Mouse (Mus musculus): ENCODE measurements at regions not wholly inside any gene's neighbourhood (a gene's known extent, or its start where the extent isn't known, plus 50 kb on each side); places are given as distances from the start of the nearest gene placed in this dataset.
"Not testable (repeated sequence)": the region's sequence is repeated elsewhere in the genome, so short reads cannot be mapped to it uniquely, and the experiment has no call there.

GRCm38 (mm10) chr2:168424277-168425099 is 143.0 kb upstream of the Kcng1 start:
- intact Hi-C loops (cut with DNase I) = no loop called here
- DNase-seq = no peak

GRCm38 (mm10) chr2:168423551-168423950 is 142.0 kb upstream of the Kcng1 start:
- DNase-seq = peak; percentile 46
- intact Hi-C loops (cut with DNase I) = no loop called here

- DNase-seq = no peak
- intact Hi-C loops (cut with DNase I) = no loop called here
Measured at GRCm38 (mm10) chr2:168415140-168415539, 133.6 kb upstream of the Kcng1 start.

- intact Hi-C loops (cut with DNase I) = no loop called here
- no peak for DNase-seq
Measured at GRCm38 (mm10) chr2:168414110-168414872, 132.8 kb upstream of the Kcng1 start.

- DNase-seq = peak; percentile 30
- intact Hi-C loops (cut with DNase I) = no loop called here
Measured at GRCm38 (mm10) chr2:168412853-168413252, 131.3 kb upstream of the Kcng1 start.

- no peak for DNase-seq
Measured at GRCm38 (mm10) chr2:168402782-168403513, 121.4 kb upstream of the Kcng1 start.

GRCm38 (mm10) chr2:168399088-168399709 is 117.7 kb upstream of the Kcng1 start:
- intact Hi-C loops (cut with DNase I) = no loop called here
- DNase-seq = no peak

More at GRCm38 (mm10) chr2:168402782-168403513, 121.4 kb upstream of the Kcng1 start:
- intact Hi-C loops (cut with DNase I) = no loop called here

- no peak for DNase-seq
- intact Hi-C loops (cut with DNase I) = no loop called here
Measured at GRCm38 (mm10) chr2:168396316-168396715, 114.8 kb upstream of the Kcng1 start.

GRCm38 (mm10) chr2:168393341-168393740 is 111.8 kb upstream of the Kcng1 start:
- DNase-seq = no peak
- intact Hi-C loops (cut with DNase I) = no loop called here

- DNase-seq; intact Hi-C loops (cut with DNase I): not testable (repeated sequence)
Measured at GRCm38 (mm10) chr2:168392171-168392570, 110.6 kb upstream of the Kcng1 start.

- intact Hi-C loops (cut with DNase I) = no loop called here
- no peak for DNase-seq
Measured at GRCm38 (mm10) chr2:168380606-168381005, 99.1 kb upstream of the Kcng1 start.

- no peak for DNase-seq
- intact Hi-C loops (cut with DNase I) = no loop called here
Measured at GRCm38 (mm10) chr2:168372356-168372755, 90.8 kb upstream of the Kcng1 start.

GRCm38 (mm10) chr2:168371245-168371644 is 89.7 kb upstream of the Kcng1 start:
- no peak for DNase-seq

GRCm38 (mm10) chr2:168359200-168359599 is 77.7 kb upstream of the Kcng1 start:
- intact Hi-C loops (cut with DNase I) = no loop called here
- DNase-seq = no peak

More at GRCm38 (mm10) chr2:168371245-168371644, 89.7 kb upstream of the Kcng1 start:
- intact Hi-C loops (cut with DNase I) = no loop called here

- intact Hi-C loops (cut with DNase I) = no loop called here
- DNase-seq = no peak
Measured at GRCm38 (mm10) chr2:168358551-168358950, 77.0 kb upstream of the Kcng1 start.

- DNase-seq = no peak
- intact Hi-C loops (cut with DNase I) = no loop called here
Measured at GRCm38 (mm10) chr2:168357815-168358214, 76.3 kb upstream of the Kcng1 start.

GRCm38 (mm10) chr2:168354397-168354796 is 72.9 kb upstream of the Kcng1 start:
- no peak for DNase-seq
- intact Hi-C loops (cut with DNase I) = no loop called here

GRCm38 (mm10) chr2:168352626-168353025 is 71.1 kb upstream of the Kcng1 start:
- intact Hi-C loops (cut with DNase I) = no loop called here
- peak; percentile 28 for DNase-seq

- intact Hi-C loops (cut with DNase I) = no loop called here
Measured at GRCm38 (mm10) chr2:168352194-168352593, 70.7 kb upstream of the Kcng1 start.

GRCm38 (mm10) chr2:168345384-168345783 is 63.8 kb upstream of the Kcng1 start:
- intact Hi-C loops (cut with DNase I) = no loop called here
- no peak for DNase-seq

More at GRCm38 (mm10) chr2:168352194-168352593, 70.7 kb upstream of the Kcng1 start:
- DNase-seq = no peak

GRCm38 (mm10) chr2:168343705-168344104 is 62.2 kb upstream of the Kcng1 start:
- intact Hi-C loops (cut with DNase I) = no loop called here
- peak; percentile 37 for DNase-seq

Data from left cerebral cortex, postnatal 4 days (tissue).